Mouse (Mus musculus) hindbrain, embryonic 14.5 days (tissue): ENCODE data around the gene Gm3127. TPM values are rescaled to one million over a fixed set of nuclear protein-coding genes. Genes with fewer than 3 reads are reported as not detected.
"Not testable (repeated sequence)": the region's sequence is repeated elsewhere in the genome, so short reads cannot be mapped to it uniquely, and the experiment has no call there.

Experiments
- ATAC-seq: fragments of 200-750 bp; cut with Nextera tagmentation; 2 replicates; pipeline ENCODE4 v1.8.0; 2017; ENCODE audit warnings: moderate number of reproducible peaks, mild to moderate bottlenecking, moderate TSS enrichment, moderate library complexity; ENCODE audit not compliant: low FRiP score
- DNase-seq: peaks from one replicate; pipeline ENCODE4 v3.0.0-alpha.2; 2015; ENCODE audit warnings: low spot score
- H3K27ac ChIP-seq: fragments of 300-500 bp; sonication (generic); 2 replicates; pipeline ENCODE4 v1.5.1; 2014; ENCODE audit warnings: mild to moderate bottlenecking, moderate library complexity
- H3K27me3 ChIP-seq: fragments of 300-500 bp; sonication (generic); 2 replicates; pipeline ENCODE4 v1.6.1; 2014; ENCODE audit warnings: mild to moderate bottlenecking, low read length, mixed read lengths; ENCODE audit not compliant: control insufficient read depth, insufficient read depth
- H3K36me3 ChIP-seq: fragments of 300-500 bp; sonication (generic); replicated peaks from 2 replicates; pipeline ENCODE4 v1.6.1; 2014; ENCODE audit not compliant: control insufficient read depth, insufficient read depth
- H3K4me1 ChIP-seq: fragments of 300-500 bp; sonication (generic); replicated peaks from 2 replicates; pipeline ENCODE4 v1.6.1; 2014; ENCODE audit warnings: antibody characterized with exemption, low read length, mixed read lengths; ENCODE audit not compliant: control insufficient read depth, insufficient read depth
- H3K4me2 ChIP-seq: fragments of 300-500 bp; sonication (generic); replicated peaks from 2 replicates; pipeline ENCODE4 v1.6.1; 2014; ENCODE audit warnings: mild to moderate bottlenecking, moderate library complexity
- H3K4me3 ChIP-seq: fragments of 300-500 bp; sonication (generic); replicated peaks from 2 replicates; pipeline ENCODE4 v1.5.1; 2014; ENCODE audit warnings: mild to moderate bottlenecking, low read length
- H3K9ac ChIP-seq: fragments of 300-500 bp; sonication (generic); 2 replicates; pipeline ENCODE4 v1.6.1; 2014
- H3K9me3 ChIP-seq: fragments of 300-500 bp; sonication (generic); 2 replicates; pipeline ENCODE4 v1.6.1; 2016; ENCODE audit warnings: low read length; ENCODE audit not compliant: control insufficient read depth
- WGBS: fragments of 180-500 bp; shearing (Covaris S2); extraction: QIAGEN DNeasy Blood & Tissue Kit; methylation state at CpG from one replicate; pipeline ENCODE4 v1.1.7; 2014; 5-methylcytosine and 5-hydroxymethylcytosine counted together
- polyA plus RNA-seq: library from polyadenylated mRNA; unstranded; fragments of >200 nt; fragmentation: Nextera tagmentation; extraction: Ambion mirVana; gene quantifications from 2 replicates; pipeline ENCODE4 v1.2.1, GENCODE M21; 2014

Gm3127 gene
- not detected in 2 replicates for polyA plus RNA-seq

DNA sequence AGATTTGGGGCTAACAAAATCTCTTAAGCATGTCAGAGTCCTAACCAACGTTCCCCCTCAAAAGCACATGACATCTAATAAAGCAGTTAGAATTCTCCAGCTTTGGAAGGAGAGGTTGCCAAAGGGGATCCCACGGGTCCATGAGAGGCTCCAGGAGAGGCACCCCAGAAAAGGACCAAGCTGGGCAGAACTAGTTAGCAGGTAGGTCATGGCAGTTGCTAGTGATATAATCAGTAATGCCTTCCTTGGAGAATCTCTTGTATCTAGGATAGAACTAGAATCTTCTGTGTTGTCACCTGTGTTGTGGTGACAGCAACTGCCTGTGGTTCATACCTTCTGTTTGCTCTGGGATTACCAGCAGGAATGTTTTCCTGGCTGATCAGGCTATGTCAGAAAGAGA lies at the start of gene Gm3127:
Gm3127 (plus strand) TSS at position 301 of the 400 bp plus-strand sequence.
- not testable (repeated sequence) for H3K9ac ChIP-seq, ATAC-seq, DNase-seq, H3K4me1 ChIP-seq, H3K4me3 ChIP-seq, H3K4me2 ChIP-seq, H3K9me3 ChIP-seq, H3K27ac ChIP-seq, H3K36me3 ChIP-seq, H3K27me3 ChIP-seq
- WGBS = no CpG with 5 or more reads among the region's 2 CpGs

DNA sequence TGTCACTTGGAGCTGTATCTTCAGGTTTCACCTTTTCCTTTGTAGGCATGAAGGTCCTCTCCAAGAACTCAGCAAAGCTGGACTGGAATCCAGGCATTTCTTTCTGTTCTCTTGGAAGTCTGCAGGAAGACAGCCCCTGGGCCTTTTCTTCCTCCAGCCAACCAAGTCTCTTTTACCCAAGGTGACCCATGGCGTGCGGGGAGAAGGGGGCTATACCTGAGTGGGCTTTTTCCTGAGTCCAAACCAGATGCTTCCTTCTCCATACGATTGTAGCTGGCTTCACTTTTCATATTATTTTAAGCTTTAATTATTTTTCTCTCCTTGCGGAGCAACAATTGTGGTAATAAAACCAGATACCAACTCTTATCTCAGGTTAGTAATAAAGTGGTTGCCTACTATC lies 23.2 kb upstream of the Gm3127 start:
- not testable (repeated sequence) for H3K4me3 ChIP-seq, DNase-seq

DNA sequence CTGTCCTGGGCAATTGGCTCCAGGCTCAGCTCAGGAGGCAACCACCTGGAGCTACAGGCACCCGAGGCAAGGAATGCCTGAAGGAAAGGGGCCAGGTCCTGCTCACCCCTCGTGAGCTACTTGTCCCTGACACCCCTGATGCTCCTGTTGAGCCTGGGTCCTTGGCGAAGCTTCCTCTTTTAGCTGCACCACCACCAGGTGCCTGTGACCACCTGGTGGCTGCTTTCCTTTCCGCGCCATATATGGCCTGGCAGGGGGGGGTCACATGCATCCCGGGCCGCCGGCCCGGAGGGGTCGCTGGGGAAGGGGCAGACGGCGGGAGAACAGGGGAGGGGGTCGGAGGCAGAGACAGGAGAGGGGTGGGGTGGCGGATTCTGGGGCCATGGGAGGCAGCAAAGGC lies 17.2 kb downstream of the Gm3127 start:
- not testable (repeated sequence) for H3K4me1 ChIP-seq, H3K36me3 ChIP-seq, H3K9me3 ChIP-seq, ATAC-seq, H3K27me3 ChIP-seq
- Histone ChIP-seq H3K9ac (peak overlapping the region; percentile 60), H3K27ac (0 out of 2 replicates have a peak overlapping the region, but pooled peaks have one; percentile 14), H3K4me3 (peak overlapping the region; percentile 36), H3K4me2 (peak overlapping the region; percentile 65)
- DNase-seq = peak; percentile 22
- WGBS = 13% methylated on average over 6 of the region's 14 CpGs

More for the DNA sequence above, 23.2 kb upstream of the Gm3127 start:
- ATAC-seq, H3K27ac ChIP-seq, H3K9ac ChIP-seq, H3K4me2 ChIP-seq, H3K9me3 ChIP-seq, H3K4me1 ChIP-seq, H3K27me3 ChIP-seq, H3K36me3 ChIP-seq: not testable (repeated sequence)
- WGBS = 90% methylated on average over 4 of the region's 4 CpGs

DNA sequence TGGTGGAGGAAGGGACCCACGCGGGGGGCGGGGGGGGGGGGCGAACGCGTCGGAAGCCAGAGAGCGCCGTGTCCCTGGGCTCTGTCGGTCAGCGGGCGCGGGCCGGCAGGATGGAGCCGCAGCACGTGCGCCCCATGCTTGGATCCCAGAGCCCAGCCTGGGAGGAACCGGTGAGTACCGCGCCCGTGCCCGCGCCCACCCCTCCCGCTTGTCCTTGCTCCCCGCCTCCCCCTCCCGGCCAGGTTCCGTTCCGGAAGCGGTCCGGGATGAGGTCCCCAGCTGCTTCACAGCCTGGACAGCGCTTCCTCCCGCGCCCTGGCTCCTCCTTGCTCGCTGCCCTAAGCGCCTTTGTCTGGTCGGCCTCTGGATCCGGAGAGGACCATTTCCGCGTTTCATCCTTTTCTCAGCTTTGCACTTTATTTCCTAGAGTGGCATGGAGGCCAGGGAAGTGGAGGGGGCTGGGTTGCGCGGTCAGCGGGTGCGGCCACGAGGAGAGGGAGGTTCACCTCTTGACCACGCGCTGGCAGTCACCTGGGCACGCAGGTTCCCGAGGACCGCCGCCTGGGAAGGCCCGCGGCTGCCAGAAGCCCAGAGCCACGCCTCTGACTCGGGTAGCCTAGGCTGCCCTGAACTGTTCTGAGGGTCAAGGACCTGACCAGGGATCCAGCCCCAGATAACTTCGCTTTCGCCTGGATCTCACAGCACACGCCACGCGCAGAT lies 17.8 kb downstream of the Gm3127 start, which contains the start of gene Gm2974:
Gm2974 (plus strand) TSS at position 86 of the 720 bp plus-strand sequence.
- H3K36me3 ChIP-seq, H3K9me3 ChIP-seq, ATAC-seq, H3K4me1 ChIP-seq, H3K27me3 ChIP-seq: not testable (repeated sequence)
- Histone ChIP-seq H3K4me3 (peak within 1 kb of the TSS; percentile 36), H3K4me2 (peak within 1 kb of the TSS; percentile 65), H3K27ac (0 out of 2 replicates have a peak within 1 kb of the TSS, but pooled peaks have one; percentile 14), H3K9ac (peak within 1 kb of the TSS; percentile 60)
- peak; percentile 15 for DNase-seq
- 17% methylated on average over 50 of the region's 59 CpGs for WGBS

GRCm38 (mm10) chr14:4183375-4183774 lies 18.5 kb downstream of the Gm3127 start:
- H3K4me3 ChIP-seq, H3K9ac ChIP-seq, H3K36me3 ChIP-seq, ATAC-seq, DNase-seq, H3K4me2 ChIP-seq, H3K27me3 ChIP-seq, H3K9me3 ChIP-seq, H3K4me1 ChIP-seq, H3K27ac ChIP-seq: not testable (repeated sequence)
- WGBS = 33% methylated on average over 4 of the region's 10 CpGs

Other genes starting within 250 kb of the Gm3127 start
- gene Gm3029, start 233.3 kb upstream of the Gm3127 start, polyA plus RNA-seq = not detected in 2 replicates
- gene Gm3095, start 201.5 kb upstream of the Gm3127 start, polyA plus RNA-seq = 2.2 TPM in 2 replicates
- not detected in 2 replicates for gene Gm3099, start 166.6 kb upstream of the Gm3127 start, polyA plus RNA-seq
- 4.1 and 4.7 TPM in 2 replicates for gene Gm5796, start 141.1 kb upstream of the Gm3127 start, polyA plus RNA-seq
- gene Gm3115, start 80.9 kb upstream of the Gm3127 start, polyA plus RNA-seq = not detected in 2 replicates
- 5.2 and 6.4 TPM in 2 replicates for gene Gm8108, start 54.5 kb upstream of the Gm3127 start, polyA plus RNA-seq
- gene Gm2974, start 17.5 kb downstream of the Gm3127 start, polyA plus RNA-seq = 11.1 and 11.7 TPM in 2 replicates
- gene Gm3138, start 84.6 kb downstream of the Gm3127 start, polyA plus RNA-seq = not detected in 2 replicates
- 0.13 TPM in 1 of 2 replicates, not detected in the other for gene Gm3149, start 152.3 kb downstream of the Gm3127 start, polyA plus RNA-seq
- 5.8 and 7.9 TPM in 2 replicates for gene 2610042L04Rik, start 169.7 kb downstream of the Gm3127 start, polyA plus RNA-seq
- not detected in 2 replicates for gene Gm3159, start 232.5 kb downstream of the Gm3127 start, polyA plus RNA-seq